Mouse (Mus musculus): ENCODE data around the gene Dpf2.

- TF ChIP-seq CTCF (IDR thresholded peaks at IDR 0.05; ENCODE audit: low read depth, low read length): no peak
- no peak for TF ChIP-seq POLR2A (IDR thresholded peaks at IDR 0.05; ENCODE audit: extremely low read depth, insufficient read depth, low read length)
Observed at GRCm38 (mm10) chr19:5935266-5935665, 22.5 kb upstream of the Dpf2 start.
